8 mouse cellular contexts compared by ENCODE assay signal in the genomic region with DNA sequence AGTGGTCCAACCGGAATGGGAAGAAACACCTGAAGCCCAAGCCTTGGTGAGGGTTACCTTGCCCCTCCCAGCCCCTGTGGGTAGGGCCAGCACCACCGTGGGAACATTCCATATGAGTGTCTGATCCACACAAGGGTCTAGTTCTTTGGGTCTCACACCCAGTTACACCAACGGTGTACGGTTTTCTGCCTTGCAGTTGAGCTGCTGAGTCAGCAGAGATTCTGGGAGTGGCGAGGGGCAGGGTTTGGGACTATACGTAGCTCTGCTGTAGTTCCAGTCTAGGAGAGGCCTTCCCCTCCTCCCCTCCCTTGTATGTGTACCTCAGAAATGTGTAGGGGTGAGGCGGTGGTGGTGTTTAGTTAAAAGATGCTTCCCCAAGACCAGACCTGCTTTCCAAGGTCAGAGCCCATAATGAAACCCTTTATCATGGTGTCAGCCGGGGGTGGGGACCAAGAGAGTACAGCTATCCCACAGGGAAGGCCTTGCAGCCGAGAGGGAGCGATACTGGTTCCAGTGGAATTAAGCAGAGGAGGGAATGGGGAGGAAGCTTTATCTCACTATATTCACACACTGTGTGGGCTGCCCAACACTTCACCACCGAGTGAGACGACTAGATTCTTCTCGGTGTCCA. TPM values are rescaled to one million over a fixed set of nuclear protein-coding genes. Genes with fewer than 3 reads are reported as not detected.
DNase-seq lines count a peak whose midpoint lies in the region; ATAC-seq lines count a peak whose summit lies in the region.

No protein-coding gene starts in this region.

- H3K27ac ChIP-seq in neural tube, embryonic 11.5 days (ENCODE audit: low read depth, low read length), result no peak overlapping the region
- H3K27ac ChIP-seq in forebrain, embryonic 16.5 days (ENCODE audit: low read length), result no peak overlapping the region
- no peak overlapping the region for H3K27ac ChIP-seq in liver, embryonic 16.5 days (ENCODE audit: low read length)

- DNase-seq in neural tube, embryonic 11.5 days (ENCODE audit: low spot score), result no peak
- DNase-seq in neural tube, embryonic 10.5 days (ENCODE audit: extremely low spot score, low spot score), result no peak
- DNase-seq in ovary, adult 18-20 months (ENCODE audit: low spot score), result peak; percentile 20
- no peak for DNase-seq in gastrocnemius, postnatal 14 days
- DNase-seq in left cerebral cortex, adult 8-10 months (ENCODE audit: low spot score in 2 of 2), result no peak
- DNase-seq in layer of hippocampus, postnatal 25 days (ENCODE audit: extremely low spot score in 1 of 2, low spot score in 1 of 2), result no peak

- H3K4me2 ChIP-seq in neural tube, embryonic 11.5 days (ENCODE audit: low read depth), result peak overlapping the region; percentile 81
- peak overlapping the region; percentile 82 for H3K4me2 ChIP-seq in forebrain, embryonic 16.5 days (ENCODE audit: low read length)
- H3K4me2 ChIP-seq in liver, embryonic 16.5 days (ENCODE audit: low read depth, low read length), result peak overlapping the region; percentile 91

- H3K36me3 ChIP-seq in neural tube, embryonic 11.5 days (ENCODE audit: control insufficient read depth, insufficient read depth, low read length), result no peaks in the 10 kb centered on the region
- H3K36me3 ChIP-seq in forebrain, embryonic 16.5 days (ENCODE audit: control insufficient read depth, insufficient read depth), result no peaks in the 10 kb centered on the region
- H3K36me3 ChIP-seq in liver, embryonic 16.5 days (ENCODE audit: control insufficient read depth, insufficient read depth), result no peaks in the 10 kb centered on the region

- ATAC-seq in neural tube, embryonic 11.5 days (ENCODE audit: insufficient read depth, low FRiP score, low TSS enrichment), result no peak
- no peak for ATAC-seq in forebrain, embryonic 16.5 days
- no peak for ATAC-seq in liver, embryonic 16.5 days (ENCODE audit: low read depth)

- H3K9me3 ChIP-seq in neural tube, embryonic 11.5 days (ENCODE audit: control insufficient read depth, low read length), result no peaks in the 10 kb centered on the region
- H3K9me3 ChIP-seq in forebrain, embryonic 16.5 days (ENCODE audit: control insufficient read depth, low read length), result no peaks in the 10 kb centered on the region
- H3K9me3 ChIP-seq in liver, embryonic 16.5 days (replicated peaks; ENCODE audit: control insufficient read depth, low read length), result no peaks in the 10 kb centered on the region

- H3K9ac ChIP-seq in neural tube, embryonic 11.5 days (ENCODE audit: low read length), result no peak overlapping the region
- H3K9ac ChIP-seq in forebrain, embryonic 16.5 days (replicated peaks; ENCODE audit: low read depth, low read length), result peak overlapping the region; percentile 96; the same call in 1 of the 2 replicates
- no peak overlapping the region for H3K9ac ChIP-seq in liver, embryonic 16.5 days (ENCODE audit: low read depth, low read length)

- H3K27me3 ChIP-seq in neural tube, embryonic 11.5 days (ENCODE audit: control insufficient read depth, insufficient read depth, low read length), result no peaks in the 10 kb centered on the region
- H3K27me3 ChIP-seq in forebrain, embryonic 16.5 days (replicated peaks; ENCODE audit: control insufficient read depth, insufficient read depth, low read length), result no peaks in the 10 kb centered on the region
- no peaks in the 10 kb centered on the region for H3K27me3 ChIP-seq in liver, embryonic 16.5 days (ENCODE audit: control insufficient read depth, insufficient read depth, low read depth, low read length)

- intact Hi-C loops in gastrocnemius, postnatal 14 days (cut with DNase I; ENCODE audit: low total_unique reads), result no loop called here

- WGBS in neural tube, embryonic 11.5 days, result 30% methylated on average over 13 of the region's 13 CpGs
- 36% methylated on average over 13 of the region's 13 CpGs for WGBS in forebrain, embryonic 16.5 days
- 24% methylated on average over 13 of the region's 13 CpGs for WGBS in liver, embryonic 16.5 days (ENCODE audit: insufficient replicate concordance)

- peak overlapping the region; percentile 66; the same call in 1 of the 2 replicates for H3K4me3 ChIP-seq in neural tube, embryonic 11.5 days (ENCODE audit: low read depth, low read length)
- no peak overlapping the region; the same call in 1 of the 2 replicates for H3K4me3 ChIP-seq in forebrain, embryonic 16.5 days (replicated peaks; ENCODE audit: low read length)
- no peak overlapping the region for H3K4me3 ChIP-seq in liver, embryonic 16.5 days (ENCODE audit: low read depth, low read length)

- peaks cover 9% of the 10 kb centered on the region; the same call in 1 of the 2 replicates for H3K4me1 ChIP-seq in neural tube, embryonic 11.5 days (ENCODE audit: control insufficient read depth, insufficient read depth, low read length)
- H3K4me1 ChIP-seq in forebrain, embryonic 16.5 days (replicated peaks; ENCODE audit: control insufficient read depth, insufficient read depth, low read length), result peaks cover 15% of the 10 kb centered on the region
- peaks cover 24% of the 10 kb centered on the region for H3K4me1 ChIP-seq in liver, embryonic 16.5 days (ENCODE audit: control insufficient read depth, low read depth, low read length)

RNA-seq across cellular contexts. Expression of a gene that starts 4.6 kb away (rescaled TPM):
- 98.7 and 99.6 TPM in 2 replicates for polyA plus RNA-seq in neural tube, embryonic 11.5 days (2014; fragmentation: Nextera tagmentation; extraction: Ambion mirVana)
- 103 and 109 TPM in 2 replicates for polyA plus RNA-seq in forebrain, embryonic 16.5 days (2015; fragmentation: Nextera tagmentation; extraction: Ambion mirVana)
- polyA plus RNA-seq in liver, embryonic 16.5 days (2015; fragmentation: Nextera tagmentation; extraction: Ambion mirVana), result 5.5 and 5.6 TPM in 2 replicates
- total RNA-seq in gastrocnemius, postnatal 14 days (2021), result 10 to 100 TPM; 16.6 to 17.0 TPM
- 10 to 100 TPM; 61.2 to 67.6 (median 63.5) TPM for total RNA-seq in left cerebral cortex, adult 8-10 months (2022)
- total RNA-seq in layer of hippocampus, postnatal 25 days (2021), result 10 to 100 TPM; 71.1 to 75.3 TPM

RNA-seq across cellular contexts. Expression of a gene that starts 5.9 kb away (rescaled TPM):
- not detected in 2 replicates for polyA plus RNA-seq in neural tube, embryonic 11.5 days (2014; fragmentation: Nextera tagmentation; extraction: Ambion mirVana)
- polyA plus RNA-seq in forebrain, embryonic 16.5 days (2015; fragmentation: Nextera tagmentation; extraction: Ambion mirVana), result not detected in 2 replicates
- polyA plus RNA-seq in liver, embryonic 16.5 days (2015; fragmentation: Nextera tagmentation; extraction: Ambion mirVana), result not detected in 2 replicates
- total RNA-seq in gastrocnemius, postnatal 14 days (2021), result not detected
- total RNA-seq in left cerebral cortex, adult 8-10 months (2022), result not detected
- not detected for total RNA-seq in layer of hippocampus, postnatal 25 days (2021)
